In the genomic region with DNA sequence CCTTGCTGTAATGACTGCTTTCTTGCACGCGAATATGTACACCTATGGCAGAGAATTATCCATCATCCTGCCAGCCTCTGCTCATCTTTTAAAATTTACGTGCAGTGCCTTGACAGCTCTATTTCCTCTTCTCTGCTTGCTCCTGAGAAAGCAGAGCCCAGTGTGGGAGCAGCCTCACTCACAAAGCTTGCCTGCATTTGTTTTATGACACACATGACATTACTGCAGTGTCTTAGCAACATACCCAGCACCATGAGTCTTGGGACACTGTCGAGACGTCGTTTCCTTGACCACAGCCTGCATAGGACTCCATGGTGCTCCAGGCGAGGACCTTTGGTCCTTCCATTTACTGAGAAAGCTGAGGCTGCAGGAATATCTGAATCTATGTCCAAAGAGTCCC, we compare ENCODE assay signal across 25 mouse cellular contexts.
"Had no signal": no experiment of that assay in that cellular context is flagged by ENCODE, and none has a peak within 500 bp of the region (broad histone marks: within the 10 kb centered on the region; RNA-seq: fewer than 3 reads in every experiment).

No protein-coding gene starts in this region.

- H3K27ac ChIP-seq: gastrocnemius, adult 2 months; heart, embryonic 10.5 days; hindbrain, embryonic 10.5 days; hindbrain, embryonic 12.5 days; hindbrain, embryonic 15.5 days; intestine, embryonic 15.5 days; layer of hippocampus, adult 2 months; left cerebral cortex, adult 2 months; limb, embryonic 10.5 days; limb, embryonic 12.5 days had no signal

- H3K27me3 ChIP-seq: heart, embryonic 12.5 days; hindbrain, embryonic 12.5 days; hindbrain, embryonic 15.5 days; intestine, embryonic 15.5 days; limb, embryonic 12.5 days had no signal

- H3K4me2 ChIP-seq: heart, embryonic 12.5 days; hindbrain, embryonic 12.5 days; hindbrain, embryonic 15.5 days; intestine, embryonic 15.5 days; limb, embryonic 12.5 days; liver, embryonic 11.5 days had no signal

- H3K36me3 ChIP-seq: heart, embryonic 10.5 days; heart, embryonic 12.5 days; hindbrain, embryonic 10.5 days; hindbrain, embryonic 12.5 days; hindbrain, embryonic 15.5 days; intestine, embryonic 15.5 days; limb, embryonic 10.5 days; limb, embryonic 12.5 days had no signal

- H3K4me1 ChIP-seq: heart, embryonic 10.5 days; heart, embryonic 12.5 days; hindbrain, embryonic 10.5 days; hindbrain, embryonic 12.5 days; intestine, embryonic 15.5 days; limb, embryonic 10.5 days; limb, embryonic 12.5 days had no signal

- DNase-seq: gastrocnemius, adult 2 months; gastrocnemius, postnatal 10 days; gastrocnemius, postnatal 25 days; heart, adult 18-20 months; heart, postnatal 10 days; heart, postnatal 4 days; kidney, adult 18-20 months; kidney, adult 8-10 months; kidney, postnatal 10 days; kidney, postnatal 25 days; kidney, postnatal 4 days; liver had no signal

- H3K9ac ChIP-seq: heart, embryonic 12.5 days; hindbrain, embryonic 12.5 days; hindbrain, embryonic 15.5 days; intestine, embryonic 15.5 days; limb, embryonic 12.5 days had no signal

- H3K4me3 ChIP-seq: gastrocnemius, adult 2 months; heart, embryonic 10.5 days; heart, embryonic 12.5 days; hindbrain, embryonic 10.5 days; hindbrain, embryonic 12.5 days; hindbrain, embryonic 15.5 days; intestine, embryonic 15.5 days; layer of hippocampus, adult 2 months; left cerebral cortex, adult 2 months; limb, embryonic 10.5 days; limb, embryonic 12.5 days had no signal

- H3K9me3 ChIP-seq: heart, embryonic 10.5 days; heart, embryonic 12.5 days; hindbrain, embryonic 10.5 days; hindbrain, embryonic 12.5 days; hindbrain, embryonic 15.5 days; intestine, embryonic 15.5 days; limb, embryonic 10.5 days; limb, embryonic 12.5 days had no signal

- ATAC-seq: inflammation-experienced regulatory T-cells, adult 6 months; intestine, embryonic 15.5 days; intestine, postnatal 0 days had no signal
